Mouse (Mus musculus): ENCODE results near the gene Tenm4. TPM values are rescaled to one million over a fixed set of nuclear protein-coding genes. Genes with fewer than 3 reads are reported as not detected.

Tenm4 gene
- polyA plus RNA-seq, 1 experiment from 2014 or later, result 24.0 TPM

DNA sequence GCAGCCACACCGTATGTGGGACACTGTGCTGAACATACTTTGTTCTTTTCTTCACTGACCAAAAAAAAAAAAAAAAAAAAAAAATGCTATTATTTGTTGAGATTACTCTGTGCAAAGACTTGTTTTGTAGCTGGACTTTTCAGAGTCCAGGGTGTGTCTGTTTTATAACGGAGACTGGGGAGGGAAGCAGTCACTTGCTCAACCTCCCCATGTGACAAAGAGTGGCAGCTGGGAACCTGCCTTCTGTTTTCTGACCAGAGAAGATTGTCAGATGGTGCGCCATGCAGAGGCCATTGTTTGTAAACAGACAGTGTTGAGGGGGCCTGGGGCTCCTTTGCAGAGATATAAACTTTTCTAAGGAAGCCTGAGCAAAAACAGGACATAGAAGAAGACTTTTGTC, 17.0 kb upstream of the Tenm4 start:
- H3K4me2 ChIP-seq, result no peak overlapping the region
- no peak overlapping the region for H3K4me3 ChIP-seq (replicated peaks)
- no peak overlapping the region for H3K9ac ChIP-seq
- 0 out of 2 replicates have a peak, but pooled peaks cover 2% of the 10 kb centered on the region for H3K4me1 ChIP-seq
- H3K27me3 ChIP-seq (replicated peaks), result no peaks in the 10 kb centered on the region
- H3K27ac ChIP-seq, result no peak overlapping the region
- ATAC-seq (ENCODE audit: insufficient read depth, low FRiP score, low read depth), result no peak
- 70% methylated on average over 3 of the region's 3 CpGs for WGBS
- no peaks in the 10 kb centered on the region for H3K36me3 ChIP-seq
- H3K9me3 ChIP-seq, result no peaks in the 10 kb centered on the region

DNA sequence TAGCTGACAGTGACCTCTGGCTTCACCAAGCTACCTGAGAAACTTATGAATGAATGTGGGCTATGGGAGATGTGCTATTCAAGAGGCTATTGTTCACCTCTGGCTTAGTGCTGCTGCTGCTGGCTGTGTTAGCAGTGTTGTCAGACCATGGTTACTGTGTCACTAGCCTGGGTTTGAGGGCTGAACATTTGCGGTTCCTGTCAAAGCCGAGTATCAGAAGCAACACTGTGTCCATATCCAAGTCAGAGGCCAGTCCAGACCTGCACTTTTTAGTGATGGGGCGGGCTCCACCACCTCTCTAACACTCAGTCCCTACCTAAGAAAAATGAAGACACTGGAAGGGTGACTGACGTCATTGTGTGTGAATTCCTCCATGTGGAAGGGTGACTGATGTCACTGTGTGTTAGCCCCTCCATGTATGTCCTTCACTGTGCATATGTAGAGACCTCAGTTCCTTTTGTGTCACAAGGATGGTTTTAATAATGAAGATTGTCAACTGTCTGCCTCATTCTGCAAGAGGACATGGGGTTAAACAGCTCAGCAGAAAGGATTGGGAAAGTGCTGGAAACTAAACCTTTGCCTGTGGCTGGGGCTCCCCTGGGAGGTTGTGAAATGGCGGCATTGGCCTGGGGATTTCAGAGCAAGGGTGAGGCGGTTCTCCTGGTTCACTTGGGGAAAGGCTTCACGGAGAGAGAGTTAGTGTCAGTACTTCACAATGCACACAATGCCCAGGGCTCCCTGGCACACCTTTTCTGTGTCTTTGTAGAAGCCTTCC, 14.4 kb upstream of the Tenm4 start:
- 69% methylated on average over 7 of the region's 7 CpGs for WGBS
- Histone ChIP-seq H3K4me2 (no peak overlapping the region), H3K4me3 (replicated peaks) (no peak overlapping the region), H3K4me1 (0 out of 2 replicates have a peak, but pooled peaks cover 2% of the 10 kb centered on the region), H3K9ac (no peak overlapping the region), H3K27me3 (replicated peaks) (no peaks in the 10 kb centered on the region), H3K36me3 (no peaks in the 10 kb centered on the region), H3K27ac (no peak overlapping the region), H3K9me3 (no peaks in the 10 kb centered on the region)
- ATAC-seq (ENCODE audit: insufficient read depth, low FRiP score, low read depth), result no peak

DNA sequence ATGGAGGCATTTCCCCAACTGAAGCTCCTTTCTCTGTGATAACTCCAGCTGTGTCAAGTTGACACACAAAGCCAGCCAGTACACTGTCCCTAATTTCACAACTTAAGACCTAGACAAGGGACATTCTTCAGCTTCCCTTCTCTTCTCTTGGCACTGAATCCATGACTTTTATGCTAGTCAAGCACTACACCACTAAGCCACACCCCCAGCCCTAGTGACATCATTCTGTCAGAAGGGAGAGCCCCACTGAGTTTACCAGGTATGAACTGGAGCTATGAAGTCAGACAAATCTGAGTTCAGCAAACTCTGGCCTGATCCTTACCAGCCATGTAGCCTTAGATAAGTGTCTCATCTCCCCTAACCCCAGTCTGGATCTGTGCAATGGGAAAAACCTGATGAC, 6.9 kb upstream of the Tenm4 start:
- Histone ChIP-seq H3K4me3 (replicated peaks) (no peak overlapping the region), H3K4me1 (no peaks in the 10 kb centered on the region), H3K27ac (no peak overlapping the region), H3K9me3 (no peaks in the 10 kb centered on the region), H3K36me3 (no peaks in the 10 kb centered on the region), H3K27me3 (replicated peaks) (no peaks in the 10 kb centered on the region), H3K4me2 (no peak overlapping the region), H3K9ac (no peak overlapping the region)
- no peak for ATAC-seq (ENCODE audit: insufficient read depth, low FRiP score, low read depth)

DNA sequence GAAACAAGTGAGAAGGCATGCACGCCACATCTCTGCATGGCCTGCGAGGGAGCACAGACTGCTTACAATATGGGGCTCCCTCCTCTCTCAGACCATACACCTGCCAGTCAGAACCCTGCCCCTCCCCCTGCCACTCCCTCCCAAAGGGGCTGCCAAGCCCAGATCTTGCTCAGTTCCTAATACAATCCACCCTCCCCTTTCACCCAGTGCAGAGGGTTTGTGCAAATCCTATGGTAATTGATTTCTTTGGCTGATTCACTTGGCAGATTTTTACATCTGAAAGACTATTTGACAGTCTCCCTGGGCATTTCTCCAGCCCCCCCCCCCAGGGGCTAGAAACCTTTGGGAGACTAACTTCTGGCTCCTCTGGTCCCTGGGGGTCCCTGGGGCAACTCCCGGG, 2.1 kb upstream of the Tenm4 start:
- ATAC-seq (ENCODE audit: insufficient read depth, low FRiP score, low read depth), result 0 out of 2 replicates have a peak, but pooled peaks have one; percentile 70
- Histone ChIP-seq H3K4me3 (replicated peaks) (no peak overlapping the region), H3K27ac (no peak overlapping the region)

DNA sequence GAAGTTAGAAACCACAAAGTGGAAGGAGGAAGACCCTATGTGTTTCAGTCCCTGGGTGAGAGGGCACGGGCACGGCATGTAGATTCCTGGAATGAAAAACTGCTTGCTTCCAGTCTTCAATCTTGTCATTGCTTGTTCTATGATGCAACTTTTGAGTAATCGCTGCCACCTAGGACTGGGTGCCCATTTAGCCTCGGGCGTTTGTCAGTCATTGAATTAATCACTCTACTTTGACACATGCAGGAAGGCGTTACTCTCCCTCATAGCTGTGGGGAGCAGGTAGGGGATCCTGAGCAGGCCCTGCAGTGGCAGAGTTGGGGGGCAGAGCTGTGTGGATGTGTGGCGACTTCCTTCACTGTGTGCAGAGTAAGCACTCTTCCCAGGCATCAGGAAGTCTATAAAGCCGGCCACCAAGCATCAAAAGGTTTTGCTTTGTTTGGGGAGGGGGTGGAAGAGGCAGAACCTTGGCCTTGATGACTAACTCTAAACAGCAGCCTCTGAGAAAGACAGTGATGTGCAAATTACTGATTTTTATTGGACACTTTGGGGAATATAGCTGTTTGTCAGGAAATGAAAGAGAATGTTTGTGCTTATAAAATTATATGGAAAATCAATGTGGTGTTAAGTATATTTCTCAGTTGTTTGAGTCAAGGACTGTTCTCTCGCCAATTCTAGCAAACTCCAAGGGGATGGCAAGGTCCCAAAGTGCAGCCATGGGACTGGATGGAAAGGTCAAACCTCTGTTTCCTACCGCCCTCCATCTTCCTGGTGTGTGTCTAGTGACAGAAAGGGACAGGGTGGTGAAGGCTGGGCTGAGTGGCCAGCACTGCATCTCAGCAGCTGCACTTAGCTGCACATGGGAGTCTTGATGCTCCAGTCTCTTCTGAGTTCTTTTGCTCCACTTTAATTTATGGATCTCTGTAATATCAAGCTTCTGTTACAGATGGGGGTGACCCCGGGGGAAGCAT, 834 bp downstream of the Tenm4 start:
- Histone ChIP-seq H3K4me1 (no peaks in the 10 kb centered on the region), H3K36me3 (no peaks in the 10 kb centered on the region), H3K27ac (no peak overlapping the region), H3K9me3 (no peaks in the 10 kb centered on the region), H3K4me3 (replicated peaks) (no peak overlapping the region), H3K27me3 (replicated peaks) (no peaks in the 10 kb centered on the region), H3K4me2 (no peak overlapping the region), H3K9ac (no peak overlapping the region)
- ATAC-seq (ENCODE audit: insufficient read depth, low FRiP score, low read depth), result no peak
- WGBS, result 39% methylated on average over 11 of the region's 11 CpGs

More for the DNA sequence above, 2.1 kb upstream of the Tenm4 start:
- Histone ChIP-seq H3K9ac (no peak overlapping the region), H3K27me3 (replicated peaks) (no peaks in the 10 kb centered on the region), H3K9me3 (no peaks in the 10 kb centered on the region), H3K4me1 (no peaks in the 10 kb centered on the region), H3K36me3 (no peaks in the 10 kb centered on the region), H3K4me2 (no peak overlapping the region)
- WGBS, result 34% methylated on average over 3 of the region's 3 CpGs

DNA sequence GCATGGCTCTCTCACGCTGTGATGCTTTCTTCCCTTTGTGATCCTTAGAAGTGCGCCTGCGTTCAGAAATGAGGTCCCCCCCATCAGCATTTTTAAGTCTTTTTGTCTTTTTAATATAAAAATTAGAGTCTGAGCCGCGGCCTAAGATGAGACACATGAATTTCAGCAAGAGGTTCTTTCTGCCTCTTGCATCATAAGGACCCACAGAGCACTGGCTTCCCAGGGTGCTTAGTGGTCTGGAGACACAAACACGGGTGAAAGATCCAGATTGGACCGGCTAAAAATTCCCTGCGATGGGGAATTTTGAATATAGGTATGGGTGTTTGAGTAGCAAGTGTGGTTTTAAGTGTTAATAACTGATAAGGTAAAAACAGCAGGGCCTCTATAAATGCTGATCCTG, 5.7 kb downstream of the Tenm4 start:
- Histone ChIP-seq H3K27me3 (replicated peaks) (no peaks in the 10 kb centered on the region), H3K9me3 (no peaks in the 10 kb centered on the region), H3K9ac (no peak overlapping the region), H3K4me2 (no peak overlapping the region), H3K4me3 (replicated peaks) (no peak overlapping the region), H3K36me3 (no peaks in the 10 kb centered on the region), H3K27ac (no peak overlapping the region), H3K4me1 (no peaks in the 10 kb centered on the region)
- ATAC-seq (ENCODE audit: insufficient read depth, low FRiP score, low read depth), result no peak
- 79% methylated on average over 8 of the region's 8 CpGs for WGBS

- Histone ChIP-seq H3K4me2 (no peak overlapping the region), H3K4me3 (replicated peaks) (no peak overlapping the region), H3K9ac (no peak overlapping the region), H3K27ac (no peak overlapping the region), H3K36me3 (no peaks in the 10 kb centered on the region), H3K4me1 (no peaks in the 10 kb centered on the region), H3K27me3 (replicated peaks) (no peaks in the 10 kb centered on the region), H3K9me3 (no peaks in the 10 kb centered on the region)
- no peak for ATAC-seq (ENCODE audit: insufficient read depth, low FRiP score, low read depth)
- WGBS, result 70% methylated on average over 4 of the region's 4 CpGs
Observed at GRCm38 (mm10) chr7:96181751-96182150, 10.7 kb downstream of the Tenm4 start.

GRCm38 (mm10) chr7:96183195-96183594, 12.1 kb downstream of the Tenm4 start:
- 84% methylated on average over 1 of the region's 1 CpGs for WGBS
- H3K27me3 ChIP-seq (replicated peaks), result no peaks in the 10 kb centered on the region

DNA sequence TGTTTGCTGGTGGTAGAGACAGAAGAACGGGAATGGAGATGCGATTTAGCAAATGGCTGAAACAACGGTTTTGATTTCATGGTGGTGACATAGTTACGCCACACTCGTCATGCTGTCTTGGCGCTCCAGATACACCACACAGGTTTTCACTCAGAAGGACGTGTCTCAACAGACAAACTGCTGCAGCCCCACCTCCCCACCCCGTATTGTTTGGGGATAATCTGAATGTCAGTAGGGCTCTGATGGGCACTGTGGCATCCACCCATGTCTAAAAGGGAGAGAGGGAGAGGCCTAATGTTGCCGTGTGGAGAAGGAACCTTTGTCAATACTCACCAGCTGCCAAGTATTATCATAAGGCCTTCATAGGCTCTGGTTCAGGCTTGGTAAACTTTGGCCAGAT, 14.4 kb downstream of the Tenm4 start:
- Histone ChIP-seq H3K4me3 (replicated peaks) (no peak overlapping the region), H3K36me3 (no peaks in the 10 kb centered on the region), H3K9ac (no peak overlapping the region), H3K27me3 (replicated peaks) (no peaks in the 10 kb centered on the region), H3K9me3 (no peaks in the 10 kb centered on the region), H3K4me1 (no peaks in the 10 kb centered on the region), H3K4me2 (no peak overlapping the region), H3K27ac (no peak overlapping the region)
- 78% methylated on average over 9 of the region's 9 CpGs for WGBS
- ATAC-seq (ENCODE audit: insufficient read depth, low FRiP score, low read depth), result no peak

More at GRCm38 (mm10) chr7:96183195-96183594, 12.1 kb downstream of the Tenm4 start:
- H3K27ac ChIP-seq, result no peak overlapping the region
- no peaks in the 10 kb centered on the region for H3K9me3 ChIP-seq
- no peaks in the 10 kb centered on the region for H3K36me3 ChIP-seq
- H3K4me2 ChIP-seq, result no peak overlapping the region
- no peak overlapping the region for H3K4me3 ChIP-seq (replicated peaks)
- no peak for ATAC-seq (ENCODE audit: insufficient read depth, low FRiP score, low read depth)
- H3K9ac ChIP-seq, result no peak overlapping the region
- H3K4me1 ChIP-seq, result no peaks in the 10 kb centered on the region

GRCm38 (mm10) chr7:96203812-96204560, 32.9 kb downstream of the Tenm4 start:
- ATAC-seq (ENCODE audit: insufficient read depth, low FRiP score, low read depth), result no peak
- Histone ChIP-seq H3K36me3 (no peaks in the 10 kb centered on the region), H3K27me3 (replicated peaks) (0 out of 2 replicates have a peak, but pooled peaks cover 4% of the 10 kb centered on the region), H3K4me3 (replicated peaks) (no peak overlapping the region), H3K27ac (no peak overlapping the region), H3K4me2 (no peak overlapping the region), H3K9ac (no peak overlapping the region), H3K9me3 (no peaks in the 10 kb centered on the region), H3K4me1 (no peaks in the 10 kb centered on the region)
- 70% methylated on average over 10 of the region's 10 CpGs for WGBS

DNA sequence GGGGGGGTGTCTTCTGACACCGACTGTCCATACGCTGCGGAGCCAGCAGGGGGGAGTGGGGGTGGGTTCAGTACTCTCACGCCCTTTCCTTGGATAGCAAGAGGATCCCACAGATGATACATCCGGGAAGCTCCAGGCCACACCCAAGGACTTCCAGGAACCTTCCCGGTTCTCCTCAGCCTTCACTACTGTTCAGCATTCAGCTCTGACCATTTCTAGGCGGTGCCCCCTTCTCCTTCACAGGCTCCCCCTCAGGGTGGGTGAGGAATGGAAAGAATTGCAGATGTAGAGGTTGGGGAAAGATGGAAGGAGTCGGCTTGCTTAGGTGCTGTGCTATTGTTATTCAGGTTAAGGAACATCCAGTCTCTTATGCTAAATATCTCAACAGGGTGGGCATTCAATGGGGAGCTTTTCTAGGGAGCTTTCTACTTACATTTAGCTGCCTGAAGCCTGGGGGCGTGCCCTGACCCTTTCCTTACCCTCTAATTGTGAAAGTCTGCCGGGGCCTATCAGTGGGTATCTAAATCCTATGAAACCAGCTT, 33.8 kb downstream of the Tenm4 start:
- Histone ChIP-seq H3K4me1 (no peaks in the 10 kb centered on the region), H3K9me3 (no peaks in the 10 kb centered on the region), H3K27ac (no peak overlapping the region), H3K4me3 (replicated peaks) (no peak overlapping the region), H3K4me2 (no peak overlapping the region), H3K36me3 (no peaks in the 10 kb centered on the region), H3K9ac (no peak overlapping the region), H3K27me3 (replicated peaks) (0 out of 2 replicates have a peak, but pooled peaks cover 7% of the 10 kb centered on the region)
- WGBS, result 29% methylated on average over 10 of the region's 10 CpGs
- no peak for ATAC-seq (ENCODE audit: insufficient read depth, low FRiP score, low read depth)

Data from stomach, embryonic 15.5 days (tissue).